Mouse (Mus musculus) CH12.LX (cell line): ENCODE measurements around the gene Fut11. TPM values are rescaled to one million over a fixed set of nuclear protein-coding genes. Genes with fewer than 3 reads are reported as not detected.

Experiments used
- DNase-seq: peaks from one replicate; pipeline ENCODE4 v3.0.0-alpha.2; 2013; ENCODE audit errors: extremely low read depth
- H3K27ac ChIP-seq: 2 replicates; pipeline ENCODE4 v1.5.1; 2012; ENCODE audit warnings: low read depth, mild to moderate bottlenecking, control low read depth, moderate library complexity; ENCODE audit not compliant: insufficient read depth
- H3K27me3 ChIP-seq: replicated peaks from 2 replicates; pipeline ENCODE3; 2012; ENCODE audit warnings: inconsistent platforms
- H3K36me3 ChIP-seq, 2 experiments: replicated peaks in 1 of 2; 2 replicates each; pipeline versions ENCODE3 to v1.6.1; 2012; ENCODE audit warnings: inconsistent platforms in 1 of 2, low read length in 1 of 2, mild to moderate bottlenecking in 1 of 2, mixed read lengths in 1 of 2, moderate library complexity in 1 of 2; ENCODE audit not compliant: control insufficient read depth in 1 of 2, insufficient read depth in 1 of 2
- H3K4me1 ChIP-seq, 2 experiments: 2 replicates each; pipeline ENCODE4 v1.6.1; 2012; ENCODE audit warnings: inconsistent platforms in 1 of 2, moderate library complexity in 1 of 2; ENCODE audit not compliant: insufficient read depth in 2 of 2, control insufficient read depth in 1 of 2
- H3K4me2 ChIP-seq: 2 replicates; pipeline ENCODE4 v1.6.1; 2012; ENCODE audit warnings: low read depth, mild to moderate bottlenecking, control low read depth; ENCODE audit not compliant: poor library complexity, insufficient read depth, severe bottlenecking
- H3K4me3 ChIP-seq, 3 experiments: fragments of 150-350 bp in 1 of 3; sonication (generic) in 1 of 3; replicated peaks in 1 of 3; 2 replicates each; pipeline versions ENCODE3 to v1.5.1; 2011 to 2012; ENCODE audit warnings: low read depth in 2 of 3, low read length in 2 of 3, mild to moderate bottlenecking in 2 of 3, moderate library complexity in 2 of 3, control low read depth in 1 of 3, improper control_type of control experiment in 1 of 3, inconsistent platforms in 1 of 3, mixed read lengths in 1 of 3; ENCODE audit not compliant: poor library complexity in 1 of 3
- H3K79me2 ChIP-seq: replicated peaks from 2 replicates; pipeline ENCODE4 v1.6.1; 2012; ENCODE audit warnings: mild to moderate bottlenecking, moderate library complexity; ENCODE audit not compliant: control insufficient read depth, poor library complexity, insufficient read depth, severe bottlenecking; ENCODE audit errors: extremely low read depth
- H3K9ac ChIP-seq: 2 replicates; pipeline ENCODE4 v1.6.1; 2012; ENCODE audit warnings: low read depth, mild to moderate bottlenecking, control low read depth, moderate library complexity; ENCODE audit not compliant: insufficient read depth
- H3K9me3 ChIP-seq: replicated peaks from 2 replicates; pipeline ENCODE3; 2012; ENCODE audit warnings: low read length, inconsistent platforms, mixed read lengths
- GABPA ChIP-seq: IDR thresholded peaks from 2 replicates; pipeline ENCODE4 v1.6.1; 2012; ENCODE audit warnings: low read depth, low read length, improper control_type of control experiment, inconsistent platforms; ENCODE audit not compliant: insufficient replicate concordance
- HCFC1 ChIP-seq: IDR thresholded peaks from 2 replicates; pipeline ENCODE4 v1.6.1; 2012; ENCODE audit warnings: low read depth, mild to moderate bottlenecking, inconsistent platforms, low read length, improper control_type of control experiment
- MAFK ChIP-seq: IDR thresholded peaks from 2 replicates; pipeline ENCODE4 v1.6.1; 2011; ENCODE audit warnings: low read length, improper control_type of control experiment; ENCODE audit not compliant: insufficient replicate concordance
- MAX ChIP-seq: IDR thresholded peaks from 2 replicates; pipeline ENCODE4 v1.6.1; 2011; ENCODE audit warnings: low read length, improper control_type of control experiment
- MXI1 ChIP-seq: IDR thresholded peaks from 2 replicates; pipeline ENCODE4 v1.6.1; 2011; ENCODE audit warnings: mild to moderate bottlenecking, low read depth, low read length, improper control_type of control experiment
- NELFE ChIP-seq: IDR thresholded peaks from 2 replicates; pipeline ENCODE4 v1.6.1; 2011; ENCODE audit warnings: low read depth, low read length, improper control_type of control experiment
- NRF1 ChIP-seq: IDR thresholded peaks from 2 replicates; pipeline ENCODE4 v1.6.1; 2014; ENCODE audit warnings: low read depth, mild to moderate bottlenecking, inconsistent platforms, low read length, improper control_type of control experiment, moderate library complexity
- PAX5 ChIP-seq: IDR thresholded peaks from 2 replicates; pipeline ENCODE4 v1.6.1; 2012; ENCODE audit warnings: low read length, inconsistent platforms, mixed read lengths
- POLR2A ChIP-seq: IDR thresholded peaks from 2 replicates; pipeline ENCODE4 v1.6.1; 2011; ENCODE audit warnings: low read depth, mild to moderate bottlenecking, improper control_type of control experiment, low read length
- RCOR1 ChIP-seq: conservative IDR thresholded peaks from 2 replicates; pipeline ENCODE4 v1.6.1; 2012; ENCODE audit warnings: low read depth, mild to moderate bottlenecking, inconsistent platforms, low read length, improper control_type of control experiment
- SIN3A ChIP-seq: IDR thresholded peaks from 2 replicates; pipeline ENCODE4 v1.6.1; 2012; ENCODE audit warnings: low read length, improper control_type of control experiment, inconsistent platforms
- USF1 ChIP-seq: IDR thresholded peaks from 2 replicates; pipeline ENCODE4 v1.6.1; 2014; ENCODE audit warnings: low read depth, mild to moderate bottlenecking, inconsistent platforms, low read length, improper control_type of control experiment
- dilution Hi-C: fragments of 300-500 bp; cut with MboI; formaldehyde crosslinking; loops from 2 replicates; pipeline ENCODE4 v1.14.3; 2020; ENCODE audit warnings: low sequenced_read_pairs; ENCODE audit not compliant: extremely low pct_unique_long_range_greater_than_20kb, extremely low pct_ligation_motif_present
- in situ Hi-C: fragments of 300-500 bp; cut with MboI; formaldehyde crosslinking; loops from 3 replicates; pipeline ENCODE4 v1.14.3; 2019; ENCODE audit warnings: low sequenced_read_pairs, low pct_ligation_motif_present, low pct_unique_long_range_greater_than_20kb, mixed read lengths
- polyA plus RNA-seq: library from polyadenylated mRNA; unstranded; fragments of >175 nt; gene quantifications from 2 replicates; pipeline ENCODE4 v1.2.1, GENCODE M21; 2012; ENCODE audit warnings: low read depth; ENCODE audit not compliant: insufficient read length
- total RNA-seq, 2 experiments: library from RNA; depleted of rRNA; stranded (reverse); fragments of 300-350 nt in 1 of 2; fragments of >200 nt in 1 of 2; gene quantifications; 2 replicates each; pipeline ENCODE4 v1.2.3; 2012 to 2014

Gene Fut11
- total and polyA plus RNA-seq, 3 experiments: 2.9 to 3.8 (median 3.7) TPM

- peak; percentile 5; the same call in 1 of the 2 replicates for TF ChIP-seq MAX
- TF ChIP-seq RCOR1: 0 out of 2 replicates have a peak, but pooled peaks have one; percentile 48
- peak; percentile 73 for TF ChIP-seq POLR2A
- TF ChIP-seq PAX5: no peak
Measured at GRCm38 (mm10) chr14:20674064-20674833, 20.5 kb upstream of the Fut11 start, which contains the start of gene Sec24c (continued).

GRCm38 (mm10) chr14:20677906-20678305 is 16.9 kb upstream of the Fut11 start:
- no peak overlapping the region for H3K4me3 ChIP-seq
- no peak overlapping the region for H3K27ac ChIP-seq
- dilution Hi-C loops (no loop called here), in situ Hi-C loops (loop anchor here (5.0 to 10.0 kb wide), 2 partner anchors 49 to 283 kb away; partner anchors contain the start of gene Mrps16)
- H3K4me2 ChIP-seq: no peak overlapping the region
- TF ChIP-seq NRF1: no peak
- no peak for TF ChIP-seq USF1
- no peak for TF ChIP-seq HCFC1
- no peak for TF ChIP-seq MXI1
- no peak for TF ChIP-seq NELFE
- H3K9me3 ChIP-seq: peaks cover 9% of the 10 kb centered on the region
- no peaks in the 10 kb centered on the region for H3K27me3 ChIP-seq
- H3K9ac ChIP-seq: no peak overlapping the region
- no peak for DNase-seq
- H3K36me3 ChIP-seq: peaks cover 64 to 75% of the 10 kb centered on the region in 2 experiments
- peaks cover 33% of the 10 kb centered on the region for H3K79me2 ChIP-seq
- peaks cover 14 to 27% of the 10 kb centered on the region in 2 experiments for H3K4me1 ChIP-seq

- dilution Hi-C loops: no loop called here
- no peak overlapping the region for H3K9ac ChIP-seq
Measured at GRCm38 (mm10) chr14:20681742-20682141, 13.0 kb upstream of the Fut11 start.

More at GRCm38 (mm10) chr14:20681742-20682141, 13.0 kb upstream of the Fut11 start:
- H3K4me1 ChIP-seq: peaks cover 14 to 18% of the 10 kb centered on the region in 2 experiments
- no peak overlapping the region for H3K4me3 ChIP-seq
- no peak for TF ChIP-seq GABPA
- TF ChIP-seq SIN3A: no peak
- peak; percentile 55; the same call in 1 of the 2 replicates for TF ChIP-seq MAFK
- peaks cover 11% of the 10 kb centered on the region for H3K79me2 ChIP-seq
- no peaks in the 10 kb centered on the region for H3K27me3 ChIP-seq
- no peaks in the 10 kb centered on the region for H3K9me3 ChIP-seq
- peak overlapping the region; percentile 39; the same call in 1 of the 2 replicates for H3K27ac ChIP-seq
- no peak for DNase-seq
- in situ Hi-C loops: no loop called here
- peaks cover 86 to 100% of the 10 kb centered on the region in 2 experiments for H3K36me3 ChIP-seq
- no peak overlapping the region for H3K4me2 ChIP-seq
